Mouse (Mus musculus): ENCODE measurements around the gene Zfyve26. TPM values are rescaled to one million over a fixed set of nuclear protein-coding genes. Genes with fewer than 3 reads are reported as not detected.
A peak's percentile ranks its signal among the peaks of the same experiment; 100 is the strongest.
"Not testable (repeated sequence)": the region's sequence is repeated elsewhere in the genome, so short reads cannot be mapped to it uniquely, and the experiment has no call there.

The Zfyve26 gene
- 6.3 and 6.6 TPM in 2 replicates for polyA plus RNA-seq (2015; fragmentation: Nextera tagmentation; extraction: Ambion mirVana)

GRCm38 (mm10) chr12:79296126-79296816, at the start of gene Zfyve26:
Zfyve26 (minus strand) TSS chr12:79296304.
- peak; percentile 90 for ATAC-seq (ENCODE audit: low read depth)
- WGBS (ENCODE audit: insufficient replicate concordance), result under 1% methylated on average over 29 of the region's 29 CpGs
- Histone ChIP-seq H3K4me1 (replicated peaks) (peaks cover 34% of the 10 kb centered on the region), H3K27ac (peak within 1 kb of the TSS; percentile 82), H3K27me3 (no peaks in the 10 kb centered on the region), H3K9me3 (replicated peaks) (no peaks in the 10 kb centered on the region), H3K4me2 (peak within 1 kb of the TSS; percentile 90), H3K4me3 (replicated peaks) (peak within 1 kb of the TSS; percentile 76), H3K9ac (peak within 1 kb of the TSS; percentile 79), H3K36me3 (peaks cover 8% of the 10 kb centered on the region; the same call in 1 of the 2 replicates)
- peak; percentile 92 for DNase-seq

GRCm38 (mm10) chr12:79341291-79341845, 45.3 kb upstream of the Zfyve26 start:
- 81% methylated on average over 6 of the region's 6 CpGs for WGBS (ENCODE audit: insufficient replicate concordance)
- Histone ChIP-seq H3K4me2 (no peak overlapping the region), H3K36me3 (no peaks in the 10 kb centered on the region), H3K27me3 (no peaks in the 10 kb centered on the region), H3K9ac (no peak overlapping the region), H3K27ac (no peak overlapping the region), H3K9me3 (replicated peaks) (no peaks in the 10 kb centered on the region), H3K4me1 (replicated peaks) (no peaks in the 10 kb centered on the region), H3K4me3 (replicated peaks) (no peak overlapping the region)
- ATAC-seq (ENCODE audit: low read depth), result no peak
- no peak for DNase-seq

DNA sequence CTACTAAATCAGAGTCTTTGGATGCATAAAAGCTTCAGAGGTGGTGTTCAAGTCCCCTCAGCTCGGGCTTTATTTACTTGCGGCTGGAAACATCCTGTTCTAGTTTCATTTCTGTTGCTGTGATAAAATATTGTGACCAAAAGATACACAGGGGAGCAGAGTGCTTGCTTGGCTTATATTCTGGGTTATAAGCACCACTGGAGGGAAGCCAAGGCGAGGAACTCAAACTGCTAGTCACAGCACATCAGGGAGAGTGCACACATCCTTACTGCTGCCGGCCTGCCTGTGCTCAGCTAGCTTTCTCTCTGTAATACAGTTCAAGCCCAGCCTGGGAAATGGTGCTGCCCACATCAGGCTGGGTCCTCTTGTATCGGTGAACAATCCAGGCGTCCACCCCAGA, 44.4 kb upstream of the Zfyve26 start:
- H3K4me2 ChIP-seq, result no peak overlapping the region
- H3K9ac ChIP-seq, result no peak overlapping the region
- H3K27me3 ChIP-seq, result no peaks in the 10 kb centered on the region
- WGBS (ENCODE audit: insufficient replicate concordance), result 78% methylated on average over 6 of the region's 6 CpGs
- H3K9me3 ChIP-seq (replicated peaks), result no peaks in the 10 kb centered on the region
- ATAC-seq (ENCODE audit: low read depth) (no peak), DNase-seq (no peak)
- H3K4me3 ChIP-seq (replicated peaks), result no peak overlapping the region
- no peak overlapping the region for H3K27ac ChIP-seq
- no peaks in the 10 kb centered on the region for H3K4me1 ChIP-seq (replicated peaks)
- no peaks in the 10 kb centered on the region for H3K36me3 ChIP-seq

DNA sequence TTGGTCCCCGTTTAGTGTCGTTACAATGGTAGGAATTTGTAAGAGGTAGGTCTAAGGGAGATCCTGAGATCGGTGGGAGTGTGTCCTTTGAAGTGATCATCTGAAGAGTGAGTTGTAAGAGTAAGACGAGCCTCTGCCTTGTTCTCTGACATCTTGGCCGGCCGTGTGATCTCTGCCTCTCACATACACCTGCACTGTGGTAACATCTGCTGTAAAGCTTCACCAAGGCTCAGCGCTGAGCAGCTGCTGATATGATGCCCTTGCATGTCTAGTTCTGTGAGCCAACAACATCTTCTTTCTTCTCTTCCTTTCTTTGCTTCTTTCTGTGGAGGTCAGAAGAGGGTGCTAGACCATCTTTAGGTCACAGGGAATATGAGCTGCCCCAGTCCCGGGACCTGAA, 42.7 kb upstream of the Zfyve26 start:
- ATAC-seq (ENCODE audit: low read depth) (no peak), DNase-seq (no peak)
- H3K9ac ChIP-seq, result no peak overlapping the region
- H3K4me3 ChIP-seq (replicated peaks), result no peak overlapping the region
- H3K4me2 ChIP-seq, result no peak overlapping the region
- H3K9me3 ChIP-seq (replicated peaks), result peaks cover 8% of the 10 kb centered on the region
- H3K27me3 ChIP-seq, result no peaks in the 10 kb centered on the region
- H3K4me1 ChIP-seq (replicated peaks), result no peaks in the 10 kb centered on the region
- H3K27ac ChIP-seq, result no peak overlapping the region
- H3K36me3 ChIP-seq, result peaks cover 13% of the 10 kb centered on the region
- WGBS (ENCODE audit: insufficient replicate concordance), result 80% methylated on average over 8 of the region's 8 CpGs

DNA sequence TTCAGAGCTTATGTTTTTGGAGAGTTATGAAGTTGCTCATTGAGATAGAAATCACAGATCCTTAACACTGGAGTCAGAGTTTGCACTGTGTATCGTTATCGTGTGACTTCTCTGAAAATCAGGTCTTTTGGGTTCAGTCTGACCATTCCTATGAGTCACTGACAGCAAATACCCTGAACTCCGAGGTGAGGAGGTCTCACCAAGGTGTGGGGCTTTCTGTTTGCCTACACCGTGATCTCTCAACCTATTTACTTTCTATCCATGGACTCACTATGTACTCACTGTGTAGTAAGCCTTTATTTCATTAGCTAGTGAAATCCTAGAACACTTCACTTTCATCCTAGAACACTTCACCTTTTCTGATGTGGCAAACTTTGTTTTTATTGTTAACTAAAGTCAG, 35.6 kb upstream of the Zfyve26 start:
- Histone ChIP-seq H3K4me3 (replicated peaks) (no peak overlapping the region), H3K4me1 (replicated peaks) (no peaks in the 10 kb centered on the region), H3K27ac (no peak overlapping the region), H3K4me2 (no peak overlapping the region), H3K9me3 (replicated peaks) (peaks cover 8% of the 10 kb centered on the region), H3K36me3 (peaks cover 14% of the 10 kb centered on the region), H3K27me3 (no peaks in the 10 kb centered on the region), H3K9ac (no peak overlapping the region)
- ATAC-seq (ENCODE audit: low read depth) (no peak), DNase-seq (no peak)
- 73% methylated on average over 4 of the region's 4 CpGs for WGBS (ENCODE audit: insufficient replicate concordance)

GRCm38 (mm10) chr12:79330571-79330970, 34.5 kb upstream of the Zfyve26 start:
- peaks cover 8% of the 10 kb centered on the region for H3K9me3 ChIP-seq (replicated peaks)
- no peaks in the 10 kb centered on the region for H3K4me1 ChIP-seq (replicated peaks)
- no peak for DNase-seq
- H3K4me2 ChIP-seq, result no peak overlapping the region
- no peak overlapping the region for H3K9ac ChIP-seq
- 71% methylated on average over 2 of the region's 2 CpGs for WGBS (ENCODE audit: insufficient replicate concordance)
- no peaks in the 10 kb centered on the region for H3K27me3 ChIP-seq
- peaks cover 14% of the 10 kb centered on the region for H3K36me3 ChIP-seq
- H3K4me3 ChIP-seq (replicated peaks), result no peak overlapping the region
- no peak for ATAC-seq (ENCODE audit: low read depth)
- no peak overlapping the region for H3K27ac ChIP-seq

- Histone ChIP-seq H3K4me3 (replicated peaks) (no peak overlapping the region), H3K27me3 (no peaks in the 10 kb centered on the region), H3K9ac (no peak overlapping the region), H3K27ac (no peak overlapping the region), H3K9me3 (replicated peaks) (no peaks in the 10 kb centered on the region), H3K4me2 (no peak overlapping the region), H3K36me3 (no peaks in the 10 kb centered on the region), H3K4me1 (replicated peaks) (no peaks in the 10 kb centered on the region)
- 78% methylated on average over 2 of the region's 2 CpGs for WGBS (ENCODE audit: insufficient replicate concordance)
- no peak for DNase-seq
- ATAC-seq (ENCODE audit: low read depth), result no peak
These were observed 31.8 kb upstream of the Zfyve26 start for GRCm38 (mm10) chr12:79327868-79328267.

GRCm38 (mm10) chr12:79326745-79327144, 30.6 kb upstream of the Zfyve26 start:
- H3K4me3 ChIP-seq (replicated peaks), result no peak overlapping the region

GRCm38 (mm10) chr12:79326236-79326635, 30.1 kb upstream of the Zfyve26 start:
- no peak overlapping the region for H3K9ac ChIP-seq
- no peaks in the 10 kb centered on the region for H3K9me3 ChIP-seq (replicated peaks)
- no peak overlapping the region for H3K27ac ChIP-seq
- H3K27me3 ChIP-seq, result no peaks in the 10 kb centered on the region
- 58% methylated on average over 2 of the region's 2 CpGs for WGBS (ENCODE audit: insufficient replicate concordance)
- H3K4me3 ChIP-seq (replicated peaks), result no peak overlapping the region
- ATAC-seq (ENCODE audit: low read depth) (no peak), DNase-seq (no peak)
- no peak overlapping the region for H3K4me2 ChIP-seq
- no peaks in the 10 kb centered on the region for H3K36me3 ChIP-seq
- no peaks in the 10 kb centered on the region for H3K4me1 ChIP-seq (replicated peaks)

More at GRCm38 (mm10) chr12:79326745-79327144, 30.6 kb upstream of the Zfyve26 start:
- Histone ChIP-seq H3K4me1 (replicated peaks) (no peaks in the 10 kb centered on the region), H3K27me3 (no peaks in the 10 kb centered on the region), H3K4me2 (no peak overlapping the region), H3K36me3 (no peaks in the 10 kb centered on the region), H3K27ac (no peak overlapping the region), H3K9me3 (replicated peaks) (no peaks in the 10 kb centered on the region), H3K9ac (no peak overlapping the region)
- ATAC-seq (ENCODE audit: low read depth) (no peak), DNase-seq (no peak)
- 64% methylated on average over 2 of the region's 2 CpGs for WGBS (ENCODE audit: insufficient replicate concordance)

GRCm38 (mm10) chr12:79322539-79322938, 26.4 kb upstream of the Zfyve26 start:
- DNase-seq; ATAC-seq (ENCODE audit: low read depth): not testable (repeated sequence)

DNA sequence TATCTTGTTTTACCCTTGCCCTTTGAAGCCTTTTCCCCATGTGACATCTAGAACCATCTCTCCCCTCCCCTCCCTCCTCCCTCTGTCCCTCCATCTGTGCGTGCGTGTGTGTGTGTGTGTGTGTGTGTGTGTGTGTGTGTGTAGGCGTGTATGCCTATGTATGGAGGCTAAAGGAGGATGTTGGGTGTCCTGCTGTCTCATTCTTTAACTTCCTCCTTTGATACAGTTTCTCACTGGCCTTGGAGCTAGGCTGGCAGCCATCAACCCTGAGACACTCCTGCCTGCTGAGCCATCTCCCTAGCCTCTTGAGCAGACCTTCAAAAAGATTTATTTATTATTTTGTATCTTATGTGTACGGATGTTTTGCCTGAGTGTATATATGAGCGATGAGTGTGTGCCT, 24.8 kb upstream of the Zfyve26 start:
- DNase-seq (no peak), ATAC-seq (ENCODE audit: low read depth) (no peak)
- Histone ChIP-seq H3K4me1 (replicated peaks) (no peaks in the 10 kb centered on the region; the same call in 1 of the 2 replicates), H3K27me3 (no peaks in the 10 kb centered on the region), H3K4me3 (replicated peaks) (no peak overlapping the region), H3K9ac (no peak overlapping the region), H3K27ac (no peak overlapping the region), H3K36me3 (peaks cover 2% of the 10 kb centered on the region; the same call in 1 of the 2 replicates), H3K9me3 (replicated peaks) (no peaks in the 10 kb centered on the region), H3K4me2 (no peak overlapping the region)
- 53% methylated on average over 5 of the region's 5 CpGs for WGBS (ENCODE audit: insufficient replicate concordance)

More at GRCm38 (mm10) chr12:79322539-79322938, 26.4 kb upstream of the Zfyve26 start:
- H3K4me2 ChIP-seq; H3K9ac ChIP-seq; H3K36me3 ChIP-seq; H3K4me1 ChIP-seq (replicated peaks); H3K27ac ChIP-seq; H3K4me3 ChIP-seq (replicated peaks); H3K27me3 ChIP-seq; H3K9me3 ChIP-seq (replicated peaks): not testable (repeated sequence)
- WGBS (ENCODE audit: insufficient replicate concordance), result 55% methylated on average over 2 of the region's 2 CpGs

DNA sequence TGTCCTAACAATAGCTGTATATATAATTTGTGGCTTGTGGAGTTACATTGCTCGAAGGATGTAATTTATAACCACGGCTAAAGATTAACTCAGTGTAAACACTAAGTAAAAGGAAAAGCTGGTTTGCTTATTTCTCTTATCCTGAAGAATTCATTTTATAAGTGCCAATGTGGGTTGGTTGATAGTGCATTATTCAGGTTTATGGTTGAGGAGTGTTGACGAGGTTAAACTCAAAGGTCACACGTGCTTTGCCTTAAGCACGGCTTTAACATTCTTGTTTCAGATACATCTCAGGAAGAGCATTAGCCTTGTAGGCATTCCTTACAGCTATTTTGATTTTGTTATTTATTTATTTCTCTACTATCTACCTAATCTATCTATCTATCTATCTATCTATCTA, 21.2 kb upstream of the Zfyve26 start:
- ATAC-seq (ENCODE audit: low read depth), result no peak
- WGBS (ENCODE audit: insufficient replicate concordance), result 80% methylated on average over 5 of the region's 5 CpGs

More for the DNA sequence above, 21.2 kb upstream of the Zfyve26 start:
- H3K27ac ChIP-seq, result no peak overlapping the region
- H3K27me3 ChIP-seq, result no peaks in the 10 kb centered on the region
- H3K36me3 ChIP-seq, result peaks cover 7% of the 10 kb centered on the region
- H3K4me2 ChIP-seq, result no peak overlapping the region
- no peak overlapping the region for H3K4me3 ChIP-seq (replicated peaks)
- H3K9ac ChIP-seq, result no peak overlapping the region
- H3K9me3 ChIP-seq (replicated peaks), result no peaks in the 10 kb centered on the region
- H3K4me1 ChIP-seq (replicated peaks), result no peaks in the 10 kb centered on the region; the same call in 1 of the 2 replicates
- no peak for DNase-seq
